Mouse (Mus musculus) stomach, embryonic 15.5 days (tissue): Measurements from ENCODE around the gene Bpi. TPM values are rescaled to one million over a fixed set of nuclear protein-coding genes. Genes with fewer than 3 reads are reported as not detected.

Experiments used
- microRNA-seq: library from miRNA; unstranded; fragments of <30 nt; microRNA quantifications from one replicate; pipeline ENCODE4, GENCODE M21; 2016
- polyA plus RNA-seq: library from polyadenylated mRNA; unstranded; fragments of >200 nt; fragmentation: Nextera tagmentation; extraction: Ambion mirVana; gene quantifications from 2 replicates; pipeline ENCODE4 v1.2.1, GENCODE M21; 2015

Bpi gene
- polyA plus RNA-seq, 1 experiment from 2014 or later = not detected

Small RNA genes within 50 kb of the gene (microRNA-seq; reads per million reads assigned to microRNA genes)
- gene Mir7685 = not detected

Other genes starting within 250 kb of the Bpi start
- 18.2 and 22.2 TPM in 2 replicates for gene Tti1, start 229.7 kb upstream of the Bpi start, polyA plus RNA-seq
- gene Rprd1b, start 229.6 kb upstream of the Bpi start, polyA plus RNA-seq = 40.7 and 41.2 TPM in 2 replicates
- 91.7 and 93.1 TPM in 2 replicates for gene Tgm2, start 111.7 kb upstream of the Bpi start, polyA plus RNA-seq
- gene D630003M21Rik, start 28.9 kb upstream of the Bpi start, polyA plus RNA-seq = 3.8 TPM in 2 replicates
- 6.0 and 8.2 TPM in 2 replicates for gene Lbp, start 48.4 kb downstream of the Bpi start, polyA plus RNA-seq
- gene Snhg11, start 117.5 kb downstream of the Bpi start, polyA plus RNA-seq = 5.9 and 6.9 TPM in 2 replicates
- 14.8 and 17.9 TPM in 2 replicates for gene Ralgapb, start 151.8 kb downstream of the Bpi start, polyA plus RNA-seq
- gene Adig, start 244.5 kb downstream of the Bpi start, polyA plus RNA-seq = 0.77 and 1.1 TPM in 2 replicates